Mouse (Mus musculus): ENCODE measurements around the gene Ncor2. TPM values are rescaled to one million over a fixed set of nuclear protein-coding genes. Genes with fewer than 3 reads are reported as not detected.

The Ncor2 gene
- polyA plus RNA-seq, 1 experiment from 2014 or later = 19.7 TPM

DNA sequence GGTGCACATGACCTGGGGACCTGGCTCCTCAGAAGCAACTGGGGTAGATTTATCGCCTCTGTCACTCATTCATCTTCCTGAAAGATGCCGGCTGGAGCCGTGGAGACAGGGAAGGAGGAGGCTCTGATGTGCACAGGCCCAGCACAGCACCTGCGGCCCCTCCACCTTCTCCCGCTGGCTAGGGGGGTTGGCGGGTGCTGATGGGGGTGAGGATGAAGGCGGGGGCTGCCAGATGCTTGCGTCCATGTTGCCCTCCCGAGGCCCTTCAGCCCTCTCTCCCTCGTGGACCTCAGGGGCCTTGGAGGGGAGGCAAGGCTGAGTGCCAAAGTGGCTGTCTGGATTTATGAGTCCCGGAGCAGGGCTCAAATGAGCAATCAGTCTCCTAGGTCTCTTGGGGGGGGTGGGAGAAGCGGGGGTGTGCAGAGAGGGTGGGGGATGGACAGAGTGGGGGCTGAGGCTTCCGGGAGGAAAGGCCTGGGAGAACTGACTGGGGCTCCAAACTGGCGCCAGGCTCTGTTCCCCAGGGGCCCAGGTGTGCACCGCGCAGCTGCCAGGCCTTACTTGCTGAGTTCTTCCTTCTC is 110.6 kb downstream of the Ncor2 start:
- no peak for DNase-seq (ENCODE audit: low spot score)
- Histone ChIP-seq H3K4me1 (replicated peaks) (peaks cover 37% of the 10 kb centered on the region), H3K36me3 (peaks cover 85% of the 10 kb centered on the region), H3K27me3 (ENCODE audit: insufficient read depth, poor library complexity, severe bottlenecking) (no peaks in the 10 kb centered on the region), H3K27ac (peak overlapping the region; percentile 41), H3K9me3 (no peaks in the 10 kb centered on the region), H3K4me3 (no peak overlapping the region)
- WGBS = 78% methylated on average over 16 of the region's 16 CpGs

DNA sequence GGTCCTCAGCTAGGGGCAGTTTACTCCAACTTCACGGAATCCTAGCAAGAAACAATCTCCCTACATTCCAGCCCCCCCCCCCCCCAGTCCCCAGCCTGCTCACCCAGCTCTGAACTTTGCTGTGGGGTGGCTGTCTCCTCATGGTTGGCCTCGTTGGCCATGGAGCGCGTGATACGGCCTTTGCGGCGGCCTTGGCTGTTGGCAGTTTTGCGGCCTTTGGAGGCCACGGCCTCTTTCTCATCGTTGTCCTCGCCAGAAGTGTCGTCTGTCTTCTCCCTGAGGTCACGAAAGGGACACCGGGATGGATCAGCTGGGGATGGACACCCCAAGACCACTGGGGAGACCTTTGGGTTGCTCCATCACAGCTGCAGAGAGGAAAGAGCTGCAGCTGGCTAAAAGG is 111.3 kb downstream of the Ncor2 start:
- Histone ChIP-seq H3K9me3 (no peaks in the 10 kb centered on the region), H3K36me3 (peaks cover 85% of the 10 kb centered on the region), H3K4me3 (no peak overlapping the region), H3K27ac (peak overlapping the region; percentile 41; the same call in 1 of the 2 replicates), H3K27me3 (ENCODE audit: insufficient read depth, poor library complexity, severe bottlenecking) (no peaks in the 10 kb centered on the region), H3K4me1 (replicated peaks) (peaks cover 43% of the 10 kb centered on the region)
- whole genome bisulfite sequencing = 88% methylated on average over 14 of the region's 14 CpGs
- DNase-seq (ENCODE audit: low spot score) = no peak

DNA sequence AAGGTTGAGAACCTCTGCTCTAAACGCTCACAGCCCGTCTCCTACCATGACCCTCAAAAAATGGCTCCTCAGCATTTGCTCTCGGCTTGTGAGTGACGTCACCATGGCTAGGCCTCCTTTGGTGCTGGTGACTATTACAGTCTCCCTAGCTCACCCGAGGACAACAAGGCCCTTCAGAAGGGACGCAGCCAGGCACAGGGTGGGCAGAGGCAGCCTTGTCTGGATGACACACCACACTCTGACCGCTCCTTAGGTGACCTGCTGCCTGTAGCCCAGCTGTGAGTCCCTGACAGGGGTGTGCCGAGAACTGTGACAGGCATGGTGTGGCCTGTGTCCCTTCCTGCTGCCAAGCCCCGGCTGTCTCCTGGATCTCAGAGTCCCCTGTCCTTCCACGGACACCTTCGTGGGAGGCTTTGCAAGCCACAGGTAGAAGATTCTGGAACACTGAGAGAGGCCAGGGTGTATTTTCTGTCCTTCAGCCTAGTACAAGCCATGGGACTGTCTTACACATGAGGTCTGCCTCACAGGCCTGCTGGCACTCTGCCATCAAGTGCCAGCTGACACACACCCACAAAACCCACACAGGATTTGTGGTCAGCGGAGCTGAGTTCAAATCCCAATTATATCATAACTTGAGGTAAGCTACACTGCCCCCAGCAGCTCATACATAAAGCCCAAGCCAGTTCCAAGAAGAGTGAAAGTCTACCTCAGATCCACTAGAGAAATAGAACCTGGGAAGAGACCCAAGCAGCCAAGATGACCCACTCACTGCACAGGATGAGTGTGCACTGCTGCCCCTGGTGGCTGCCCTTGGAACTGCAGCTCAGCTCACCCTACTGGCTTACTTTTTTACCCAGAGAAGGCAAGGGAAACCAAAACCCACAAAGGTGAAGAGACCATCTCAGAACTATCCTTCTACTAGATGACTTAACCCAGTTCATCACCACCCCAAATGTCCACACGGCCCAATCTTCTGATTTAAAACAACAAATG is 112.2 kb downstream of the Ncor2 start:
- DNase-seq (ENCODE audit: low spot score) = peak; percentile 77
- Histone ChIP-seq H3K36me3 (peaks cover 83% of the 10 kb centered on the region), H3K4me3 (no peak overlapping the region), H3K27me3 (ENCODE audit: insufficient read depth, poor library complexity, severe bottlenecking) (no peaks in the 10 kb centered on the region), H3K9me3 (no peaks in the 10 kb centered on the region), H3K27ac (no peak overlapping the region), H3K4me1 (replicated peaks) (peaks cover 37% of the 10 kb centered on the region)
- WGBS = 92% methylated on average over 13 of the region's 13 CpGs

DNA sequence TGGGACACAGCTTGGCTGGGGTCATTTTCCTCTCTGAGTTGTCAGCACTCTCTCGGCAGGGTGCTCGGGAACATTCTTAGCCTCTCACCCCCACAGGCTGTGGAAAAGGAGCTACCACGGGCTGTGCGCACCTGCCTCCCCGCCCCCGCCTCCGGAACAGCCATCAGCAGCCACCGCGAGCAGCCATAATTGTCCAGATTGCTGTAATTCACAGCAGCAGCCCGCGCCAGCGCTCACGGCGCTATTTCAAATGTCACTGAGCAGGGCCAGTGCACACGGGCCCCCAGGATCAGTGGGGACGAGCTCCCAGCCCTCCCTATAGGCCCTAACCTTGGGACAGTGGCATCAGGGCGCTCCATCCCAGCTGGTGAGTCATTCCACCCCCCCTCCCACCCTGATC is 116.0 kb downstream of the Ncor2 start:
- H3K4me1 ChIP-seq (replicated peaks) = peaks cover 51% of the 10 kb centered on the region
- peak overlapping the region; percentile 35; the same call in 1 of the 2 replicates for H3K27ac ChIP-seq
- peaks cover 27% of the 10 kb centered on the region for H3K27me3 ChIP-seq (ENCODE audit: insufficient read depth, poor library complexity, severe bottlenecking)
- H3K9me3 ChIP-seq = no peaks in the 10 kb centered on the region
- H3K4me3 ChIP-seq = no peak overlapping the region
- no peak for DNase-seq (ENCODE audit: low spot score)
- 69% methylated on average over 17 of the region's 17 CpGs for WGBS
- peaks cover 68% of the 10 kb centered on the region for H3K36me3 ChIP-seq

DNA sequence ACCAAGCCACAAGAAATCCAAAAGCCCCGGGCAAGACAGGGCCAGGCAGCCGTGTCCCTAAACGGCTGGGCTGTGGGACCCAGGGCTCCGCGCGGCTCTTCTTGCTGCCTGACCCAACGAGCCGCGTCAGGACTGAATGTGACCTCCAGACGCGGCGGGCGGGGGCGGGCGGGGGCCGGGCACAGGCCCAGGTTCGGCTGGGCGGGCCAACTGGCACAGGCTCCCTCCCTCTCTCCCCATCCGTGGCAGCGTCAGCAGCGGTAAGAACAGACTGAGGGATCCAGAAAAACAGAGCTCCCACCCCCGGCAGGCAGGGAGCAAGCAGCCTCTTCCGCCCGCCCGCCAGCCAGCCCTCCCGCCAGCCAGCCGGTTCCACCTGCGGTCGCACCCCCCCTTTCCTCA is 120.8 kb downstream of the Ncor2 start:
- Histone ChIP-seq H3K9me3 (no peaks in the 10 kb centered on the region), H3K4me3 (peak overlapping the region; percentile 51), H3K4me1 (replicated peaks) (peaks cover 89% of the 10 kb centered on the region), H3K36me3 (peaks cover 52% of the 10 kb centered on the region), H3K27ac (peak overlapping the region; percentile 82), H3K27me3 (ENCODE audit: insufficient read depth, poor library complexity, severe bottlenecking) (peaks cover 42% of the 10 kb centered on the region)
- WGBS = 2% methylated on average over 29 of the region's 29 CpGs
- peak; percentile 54 for DNase-seq (ENCODE audit: low spot score)

DNA sequence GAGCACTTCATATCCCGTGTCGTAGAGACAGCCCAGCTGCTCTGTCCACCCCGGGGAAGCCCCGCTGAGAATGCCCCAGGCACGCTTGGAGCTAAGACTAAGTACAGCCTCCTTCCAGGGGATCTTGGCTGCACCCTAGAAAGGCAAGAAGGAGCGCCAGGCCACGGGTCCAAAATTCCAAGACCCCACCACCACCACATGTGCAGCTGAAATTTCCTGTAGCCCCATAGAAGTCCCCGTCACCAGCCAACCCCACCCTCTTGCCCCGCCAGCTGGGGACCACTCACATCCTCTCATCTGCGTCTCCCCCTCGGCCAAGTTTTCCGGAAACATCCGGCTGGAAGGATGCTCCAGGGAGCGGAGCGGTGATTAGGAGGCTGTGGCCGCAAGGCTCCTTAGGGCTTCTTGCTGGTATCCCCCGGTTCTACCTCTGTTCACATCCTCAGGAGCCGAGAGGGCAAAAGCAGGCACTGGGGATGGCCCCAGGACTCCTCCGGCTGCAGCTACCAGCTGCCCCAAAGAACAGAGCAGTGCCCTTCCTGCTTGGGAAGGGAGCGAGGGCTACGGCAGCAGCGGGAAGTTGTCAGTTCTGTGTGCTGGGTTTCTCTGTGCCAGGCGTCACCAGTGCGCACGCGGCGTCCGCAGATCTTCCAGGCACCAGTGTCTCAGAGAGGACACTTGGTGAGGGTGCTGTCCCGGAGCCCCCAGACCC is 121.3 kb downstream of the Ncor2 start:
- H3K9me3 ChIP-seq = no peaks in the 10 kb centered on the region
- 4% methylated on average over 29 of the region's 29 CpGs for WGBS
- peaks cover 52% of the 10 kb centered on the region for H3K36me3 ChIP-seq
- H3K27ac ChIP-seq = peak overlapping the region; percentile 82
- H3K4me3 ChIP-seq = peak overlapping the region; percentile 51
- peaks cover 42% of the 10 kb centered on the region for H3K27me3 ChIP-seq (ENCODE audit: insufficient read depth, poor library complexity, severe bottlenecking)
- peak; percentile 60 for DNase-seq (ENCODE audit: low spot score)
- H3K4me1 ChIP-seq (replicated peaks) = peaks cover 89% of the 10 kb centered on the region

DNA sequence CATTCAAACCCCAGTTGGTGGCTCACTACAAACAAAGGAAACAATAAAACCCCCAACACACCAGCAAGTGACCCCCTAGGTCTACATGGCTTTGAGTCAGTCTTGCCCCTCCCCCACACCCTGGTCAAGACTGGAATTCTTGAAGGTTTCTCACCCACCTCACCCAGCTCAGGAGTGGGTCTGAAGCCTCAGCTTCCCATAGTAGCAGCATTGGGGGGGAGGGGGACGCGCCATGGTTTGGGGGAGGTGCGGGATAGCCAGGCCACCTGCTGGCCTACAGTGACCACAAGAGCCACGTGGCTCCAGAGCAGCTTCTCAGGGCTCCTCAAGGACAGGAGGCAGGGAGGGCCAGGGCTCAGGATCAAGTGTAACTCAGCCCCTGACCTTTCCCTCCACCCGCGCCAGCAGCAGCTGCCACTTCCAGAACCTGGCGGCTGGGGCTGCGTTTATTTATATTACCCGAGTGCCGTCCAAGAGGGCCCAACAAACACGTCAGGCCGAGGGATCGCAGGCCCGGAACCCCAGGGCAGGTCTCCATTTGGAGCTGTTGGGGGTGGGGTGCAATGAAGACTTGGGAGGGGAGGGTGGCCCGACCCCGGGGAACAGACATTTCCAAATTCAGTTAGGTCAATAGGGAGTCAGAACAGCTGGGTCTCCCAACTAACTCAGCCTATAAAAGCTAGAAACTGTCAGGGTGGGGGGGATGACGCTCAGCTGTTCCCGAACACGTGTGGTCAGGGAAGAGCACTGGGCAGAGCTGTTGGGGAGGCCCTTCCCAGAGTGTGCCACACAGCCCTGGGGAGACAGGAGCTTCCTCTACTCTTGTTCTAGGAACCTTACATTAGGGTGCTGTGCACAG is 122.1 kb downstream of the Ncor2 start:
- Histone ChIP-seq H3K9me3 (no peaks in the 10 kb centered on the region), H3K4me3 (peak overlapping the region; percentile 51), H3K36me3 (peaks cover 54% of the 10 kb centered on the region), H3K27me3 (ENCODE audit: insufficient read depth, poor library complexity, severe bottlenecking) (peaks cover 42% of the 10 kb centered on the region), H3K27ac (peak overlapping the region; percentile 82), H3K4me1 (replicated peaks) (peaks cover 94% of the 10 kb centered on the region)
- peak; percentile 75 for DNase-seq (ENCODE audit: low spot score)
- WGBS = 3% methylated on average over 19 of the region's 19 CpGs

DNA sequence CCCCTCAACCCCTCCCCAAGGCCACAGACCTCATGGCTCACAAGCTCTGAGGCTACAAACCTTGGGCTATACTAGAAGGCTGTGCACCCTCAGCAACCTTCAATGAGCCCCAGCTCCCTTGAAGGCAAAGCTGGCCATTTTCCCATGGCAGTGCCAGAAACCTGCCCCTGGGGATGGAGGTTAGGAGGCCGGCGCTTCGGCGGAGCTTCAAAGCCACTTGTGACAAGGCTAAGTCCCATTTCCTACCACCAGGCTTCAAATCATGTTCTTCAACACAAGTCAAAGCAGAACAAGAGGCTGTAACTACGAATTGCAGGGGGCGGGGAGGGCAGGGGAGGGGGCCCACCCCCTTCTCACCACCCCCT is 122.7 kb downstream of the Ncor2 start:
- Histone ChIP-seq H3K27me3 (ENCODE audit: insufficient read depth, poor library complexity, severe bottlenecking) (peaks cover 42% of the 10 kb centered on the region), H3K4me3 (peak overlapping the region; percentile 51), H3K27ac (peak overlapping the region; percentile 82), H3K9me3 (no peaks in the 10 kb centered on the region), H3K36me3 (peaks cover 56% of the 10 kb centered on the region), H3K4me1 (replicated peaks) (peaks cover 98% of the 10 kb centered on the region)
- DNase-seq (ENCODE audit: low spot score) = peak; percentile 61
- WGBS = 7% methylated on average over 6 of the region's 6 CpGs

DNA sequence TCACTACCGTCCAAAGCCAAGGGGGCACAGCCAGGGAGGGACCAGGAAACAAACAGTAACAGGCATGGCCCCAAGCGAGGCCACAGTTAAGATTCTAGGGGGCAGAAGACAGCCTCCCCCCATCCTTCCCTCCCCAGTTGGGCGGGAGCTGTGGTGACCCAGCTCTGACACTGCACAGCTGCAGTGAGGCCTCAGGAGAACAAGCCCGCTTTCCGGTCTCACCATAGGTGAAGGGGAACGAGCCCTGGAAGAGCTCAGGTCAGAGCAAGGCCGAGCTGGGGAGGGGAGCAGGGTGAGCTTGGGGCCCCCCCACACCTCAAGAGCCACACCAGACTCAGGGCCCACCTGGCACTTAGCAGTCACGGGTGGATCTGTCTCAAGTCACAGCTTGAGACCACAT is 123.1 kb downstream of the Ncor2 start:
- Histone ChIP-seq H3K4me1 (replicated peaks) (peaks cover 95% of the 10 kb centered on the region), H3K27me3 (ENCODE audit: insufficient read depth, poor library complexity, severe bottlenecking) (peaks cover 42% of the 10 kb centered on the region), H3K36me3 (peaks cover 60% of the 10 kb centered on the region), H3K4me3 (peak overlapping the region; percentile 51), H3K27ac (peak overlapping the region; percentile 82), H3K9me3 (no peaks in the 10 kb centered on the region)
- 33% methylated on average over 8 of the region's 8 CpGs for WGBS
- no peak for DNase-seq (ENCODE audit: low spot score)

DNA sequence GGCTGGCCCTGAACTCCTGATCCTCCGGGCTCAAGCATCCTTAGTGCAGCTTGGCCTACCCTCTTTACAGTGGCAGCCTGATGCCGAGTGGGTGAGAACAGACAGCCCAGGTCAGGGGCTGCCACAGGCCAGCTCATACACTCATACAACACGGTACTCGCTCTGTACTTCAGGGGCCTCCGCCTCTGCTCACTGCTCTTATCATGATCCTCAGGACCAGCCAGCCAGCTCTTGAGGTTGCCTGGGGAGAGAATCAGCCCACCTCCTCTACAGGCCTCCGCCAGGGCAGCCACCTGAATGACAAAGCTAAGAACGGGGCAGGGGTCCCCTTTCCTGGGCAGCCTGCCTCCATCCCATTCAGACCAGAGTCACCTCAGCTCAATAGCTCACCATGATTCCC is 125.4 kb downstream of the Ncor2 start:
- Histone ChIP-seq H3K36me3 (peaks cover 76% of the 10 kb centered on the region), H3K9me3 (no peaks in the 10 kb centered on the region), H3K4me3 (no peak overlapping the region), H3K4me1 (replicated peaks) (peaks cover 72% of the 10 kb centered on the region), H3K27ac (peak overlapping the region; percentile 66), H3K27me3 (ENCODE audit: insufficient read depth, poor library complexity, severe bottlenecking) (peaks cover 21% of the 10 kb centered on the region)
- 84% methylated on average over 7 of the region's 7 CpGs for WGBS
- no peak for DNase-seq (ENCODE audit: low spot score)

DNA sequence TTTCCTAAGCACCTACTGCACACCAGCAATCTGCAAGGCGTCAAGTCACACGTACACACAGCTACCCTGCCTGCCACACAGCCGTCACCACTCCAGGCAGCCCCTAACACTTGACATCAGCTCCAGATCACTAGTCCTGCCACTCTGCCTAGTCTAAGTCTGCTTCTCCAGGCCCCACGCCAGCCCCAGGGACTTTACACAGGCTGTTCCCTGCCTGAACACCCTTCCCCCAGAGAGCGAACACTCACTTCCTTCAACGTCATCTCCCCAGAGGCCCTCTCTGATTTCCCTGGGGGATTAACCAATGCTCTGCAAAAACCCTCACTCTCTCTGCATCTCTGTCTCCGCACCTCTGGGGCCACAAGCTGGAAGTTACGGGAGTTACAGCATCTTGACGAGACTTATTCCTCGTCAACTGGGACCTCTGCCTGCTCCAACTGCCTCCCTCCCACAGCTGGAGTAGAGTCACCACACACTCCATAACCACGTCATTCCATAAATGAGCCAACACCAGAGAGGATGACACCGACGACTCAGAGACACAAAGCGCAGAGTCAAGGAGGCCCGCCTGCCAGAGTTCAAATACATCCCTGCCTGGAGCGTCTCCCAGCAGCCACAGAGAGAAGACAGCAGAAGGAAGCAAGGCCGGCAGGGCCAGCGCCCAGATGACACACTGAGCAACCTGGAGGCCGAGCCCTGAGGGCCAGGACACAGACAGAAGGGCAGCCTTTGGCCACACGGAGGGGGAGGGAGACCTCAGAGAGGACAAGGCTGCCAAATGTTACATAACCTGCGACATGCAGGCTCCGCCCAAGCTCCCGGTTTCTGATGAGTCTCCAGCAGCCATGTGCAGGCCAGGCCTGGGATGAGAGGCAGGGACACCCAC is 126.2 kb downstream of the Ncor2 start:
- no peaks in the 10 kb centered on the region for H3K9me3 ChIP-seq
- peaks cover 64% of the 10 kb centered on the region for H3K4me1 ChIP-seq (replicated peaks)
- no peak overlapping the region for H3K4me3 ChIP-seq
- peaks cover 13% of the 10 kb centered on the region; the same call in 1 of the 2 replicates for H3K27me3 ChIP-seq (ENCODE audit: insufficient read depth, poor library complexity, severe bottlenecking)
- 78% methylated on average over 23 of the region's 23 CpGs for WGBS
- DNase-seq (ENCODE audit: low spot score) = no peak
- peaks cover 84% of the 10 kb centered on the region for H3K36me3 ChIP-seq
- H3K27ac ChIP-seq = peak overlapping the region; percentile 66
